Comparison of ENCODE assay signal across 9 mouse cellular contexts in genomic region chr4:132652842-132653241, GRCm38 (mm10). TPM values are rescaled to one million over a fixed set of nuclear protein-coding genes. Genes with fewer than 3 reads are reported as not detected.
DNase-seq lines count a peak whose midpoint lies in the region; ATAC-seq and TF ChIP-seq lines count a peak whose summit lies in the region.
"Had no signal": no experiment of that assay in that cellular context is flagged by ENCODE, and none has a peak within 500 bp of the region (broad histone marks: within the 10 kb centered on the region; RNA-seq: fewer than 3 reads in every experiment).

No protein-coding gene starts in this region.

- TF ChIP-seq POLR2A in kidney, adult 2 months (IDR thresholded peaks at IDR 0.05; ENCODE audit: low read depth, low read length): no peak

- DNase-seq in kidney, adult 2 months: peak; percentile 66
- DNase-seq in Muller cell, postnatal 12 days (ENCODE audit: inconsistent ontology term): peak; percentile 92
- peak; percentile 58 for DNase-seq in gastrocnemius, adult 2 months
- DNase-seq in kidney, postnatal 25 days: peak; percentile 42 to 63
- peak; percentile 55 for DNase-seq in urinary bladder, postnatal 14 days (ENCODE audit: low spot score)

- H3K36me3 ChIP-seq in kidney, adult 2 months (ENCODE audit: control insufficient read depth, insufficient read depth, low read length): no peaks in the 10 kb centered on the region
- H3K36me3 ChIP-seq in kidney, embryonic 15.5 days: peaks cover 12% of the 10 kb centered on the region; the same call in 1 of the 2 replicates

- peaks cover 2% of the 10 kb centered on the region; the same call in 1 of the 2 replicates for H3K4me1 ChIP-seq in kidney, adult 2 months (ENCODE audit: control insufficient read depth, insufficient read depth, low read length)
- peaks cover 3% of the 10 kb centered on the region; the same call in 1 of the 2 replicates for H3K4me1 ChIP-seq in kidney, embryonic 15.5 days

- intact Hi-C loops in gastrocnemius, adult 2 months (cut with DNase I): no loop called here

- no peak for TF ChIP-seq CTCF in kidney, adult 2 months (conservative IDR thresholded peaks at IDR 0.05; ENCODE audit: insufficient read depth, insufficient read length, low read depth, low read length)
- no peak for TF ChIP-seq CTCF in gastrocnemius, adult 2 months (IDR thresholded peaks at IDR 0.05)

- no peaks in the 10 kb centered on the region for H3K9me3 ChIP-seq in kidney, embryonic 15.5 days (replicated peaks)
- H3K9me3 ChIP-seq: neural tube, embryonic 12.5 days had no signal

- H3K9ac ChIP-seq in kidney, embryonic 15.5 days: no peak overlapping the region
- H3K9ac ChIP-seq: neural tube, embryonic 12.5 days had no signal

- 22% methylated on average over 4 of the region's 4 CpGs for WGBS in kidney, adult 2 months
- 48% methylated on average over 4 of the region's 4 CpGs for WGBS in kidney, embryonic 15.5 days

- H3K4me3 ChIP-seq in kidney, adult 2 months (ENCODE audit: insufficient read depth, low read depth, low read length): no peak overlapping the region
- no peak overlapping the region for H3K4me3 ChIP-seq in kidney, embryonic 15.5 days (replicated peaks)
- H3K4me3 ChIP-seq in gastrocnemius, adult 2 months: peak overlapping the region; percentile 23; the same call in 1 of the 2 replicates
- H3K4me3 ChIP-seq: neural tube, embryonic 12.5 days had no signal

- H3K27me3 ChIP-seq in kidney, adult 2 months (replicated peaks; ENCODE audit: control insufficient read depth, insufficient read depth, low read length): no peaks in the 10 kb centered on the region
- H3K27me3 ChIP-seq in kidney, embryonic 15.5 days: no peaks in the 10 kb centered on the region
- H3K27me3 ChIP-seq: neural tube, embryonic 12.5 days had no signal

- H3K4me2 ChIP-seq in kidney, embryonic 15.5 days: no peak overlapping the region
- H3K4me2 ChIP-seq: neural tube, embryonic 12.5 days had no signal

- no peak for ATAC-seq in kidney, embryonic 15.5 days (replicated peaks; ENCODE audit: low FRiP score)
- ATAC-seq in frontal cortex, adult (ENCODE audit: low TSS enrichment): no peak; the same call in 1 of the 2 replicates
- no peak for ATAC-seq in erythroid progenitor cell, adult 5-6 weeks (replicated peaks; ENCODE audit: low FRiP score, poor library complexity, severe bottlenecking)

- no peak overlapping the region for H3K27ac ChIP-seq in kidney, adult 2 months (ENCODE audit: insufficient read depth, low read depth, low read length)
- no peak overlapping the region for H3K27ac ChIP-seq in kidney, embryonic 15.5 days
- H3K27ac ChIP-seq in gastrocnemius, adult 2 months: peak overlapping the region; percentile 65
- H3K27ac ChIP-seq: neural tube, embryonic 12.5 days had no signal

RNA-seq across cellular contexts. Expression of gene Eya3, which starts 14.1 kb away (rescaled TPM):
- polyA plus RNA-seq in kidney, adult 2 months (2012; rRNA removed): 19.0 and 21.6 TPM in 2 replicates
- 26.2 and 33.4 TPM in 2 replicates for polyA plus RNA-seq in kidney, embryonic 15.5 days (2015; fragmentation: Nextera tagmentation; extraction: Ambion mirVana)
- 10 to 100 TPM; 11.2 to 15.5 TPM for total RNA-seq in gastrocnemius, adult 2 months (2021)
- 34.2 and 43.6 TPM in 2 replicates for total RNA-seq in erythroid progenitor cell, adult 5-6 weeks (2015; ENCODE audit: low replicate concordance)
- total RNA-seq in erythroid progenitor cell, adult 5-6 weeks (2017; ENCODE audit: low replicate concordance): 15.0 and 28.9 TPM in 2 replicates
